In the genomic region with DNA sequence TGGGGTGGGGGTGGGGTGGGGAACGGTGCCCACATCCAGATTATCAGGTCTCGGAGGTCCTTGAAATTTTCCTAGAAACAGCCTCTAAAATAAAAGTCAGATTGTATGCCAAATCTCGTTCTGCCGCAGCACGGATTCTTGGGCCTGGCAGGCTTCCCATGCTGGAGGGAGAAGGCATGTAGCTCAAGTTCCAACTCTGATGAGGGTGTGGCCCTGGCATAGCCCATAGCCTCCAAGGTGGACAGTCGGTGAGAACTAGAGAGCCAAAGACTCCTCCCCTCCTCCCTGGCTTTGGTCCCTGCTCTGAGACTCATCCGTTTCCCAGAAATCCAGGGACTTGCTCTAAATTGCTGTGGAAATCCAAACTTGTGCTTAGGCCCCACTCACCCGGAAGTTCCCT, we compare ENCODE assay signal across 11 mouse cellular contexts.
A peak's percentile ranks its signal among the peaks of the same experiment; 100 is the strongest.
DNase-seq lines count a peak whose midpoint lies in the region; ATAC-seq and TF ChIP-seq lines count a peak whose summit lies in the region.
"Had no signal": no experiment of that assay in that cellular context is flagged by ENCODE, and none has a peak within 500 bp of the region (broad histone marks: within the 10 kb centered on the region; RNA-seq: fewer than 3 reads in every experiment).

No protein-coding gene starts in this region.

- 81% methylated on average over 8 of the region's 8 CpGs for WGBS in forebrain, embryonic 12.5 days
- WGBS in intestine, embryonic 16.5 days, result 59% methylated on average over 8 of the region's 8 CpGs

- H3K4me1 ChIP-seq in forebrain, embryonic 12.5 days, result peaks cover 21% of the 10 kb centered on the region
- 0 out of 2 replicates have a peak, but pooled peaks cover 5% of the 10 kb centered on the region for H3K4me1 ChIP-seq in intestine, embryonic 16.5 days (ENCODE audit: control insufficient read depth, insufficient read depth, low read length)

- no peak overlapping the region for H3K4me2 ChIP-seq in forebrain, embryonic 12.5 days
- no peak overlapping the region for H3K4me2 ChIP-seq in intestine, embryonic 16.5 days (ENCODE audit: low read depth, low read length)
- H3K4me2 ChIP-seq: hindbrain, embryonic 15.5 days; liver, embryonic 13.5 days; neural tube, embryonic 12.5 days had no signal

- no peak overlapping the region for H3K27ac ChIP-seq in left cerebral cortex, adult 2 months
- H3K27ac ChIP-seq in forebrain, embryonic 12.5 days, result no peak overlapping the region
- H3K27ac ChIP-seq in intestine, embryonic 16.5 days (ENCODE audit: low read length), result no peak overlapping the region
- H3K27ac ChIP-seq: hindbrain, embryonic 15.5 days; liver, embryonic 13.5 days; neural tube, embryonic 12.5 days had no signal

- H3K9ac ChIP-seq in forebrain, embryonic 12.5 days, result no peak overlapping the region
- H3K9ac ChIP-seq in intestine, embryonic 16.5 days (ENCODE audit: low read depth, low read length), result no peak overlapping the region
- H3K9ac ChIP-seq: hindbrain, embryonic 15.5 days; liver, embryonic 13.5 days; neural tube, embryonic 12.5 days had no signal

- ATAC-seq in forebrain, embryonic 12.5 days (ENCODE audit: low FRiP score), result no peak
- no peak for ATAC-seq in intestine, embryonic 16.5 days

- no peaks in the 10 kb centered on the region for H3K36me3 ChIP-seq in forebrain, embryonic 12.5 days (replicated peaks)
- no peaks in the 10 kb centered on the region for H3K36me3 ChIP-seq in intestine, embryonic 16.5 days (ENCODE audit: control insufficient read depth, insufficient read depth, low read length)
- H3K36me3 ChIP-seq: hindbrain, embryonic 15.5 days; liver, embryonic 13.5 days; neural tube, embryonic 12.5 days had no signal

- peaks cover 10% of the 10 kb centered on the region; the same call in 1 of the 2 replicates for H3K27me3 ChIP-seq in forebrain, embryonic 12.5 days
- H3K27me3 ChIP-seq in intestine, embryonic 16.5 days (replicated peaks; ENCODE audit: control insufficient read depth, insufficient read depth, low read length), result no peaks in the 10 kb centered on the region
- H3K27me3 ChIP-seq: hindbrain, embryonic 15.5 days; liver, embryonic 13.5 days; neural tube, embryonic 12.5 days had no signal

- no peak overlapping the region for H3K4me3 ChIP-seq in left cerebral cortex, adult 2 months
- no peak overlapping the region for H3K4me3 ChIP-seq in forebrain, embryonic 12.5 days (replicated peaks)
- H3K4me3 ChIP-seq in intestine, embryonic 16.5 days (ENCODE audit: low read length), result no peak overlapping the region
- H3K4me3 ChIP-seq: hindbrain, embryonic 15.5 days; liver, embryonic 13.5 days; neural tube, embryonic 12.5 days had no signal

- intact Hi-C loops in left cerebral cortex, postnatal 4 days (cut with DNase I), result no loop called here
- intact Hi-C loops in left cerebral cortex, adult 2 months (cut with DNase I), result loop anchor here (5.0 kb wide), 1 partner anchor 99 kb away; the partner anchor contains the start of gene Lrfn2

- TF ChIP-seq CTCF in left cerebral cortex, adult 2 months (IDR thresholded peaks at IDR 0.05), result no peak

- H3K9me3 ChIP-seq in forebrain, embryonic 12.5 days, result no peaks in the 10 kb centered on the region
- H3K9me3 ChIP-seq in intestine, embryonic 16.5 days (ENCODE audit: control insufficient read depth, low read length), result no peaks in the 10 kb centered on the region
- H3K9me3 ChIP-seq: hindbrain, embryonic 15.5 days; liver, embryonic 13.5 days; neural tube, embryonic 12.5 days had no signal

- peak; percentile 48 for DNase-seq in left cerebral cortex, postnatal 4 days
- DNase-seq in left cerebral cortex, adult 2 months (ENCODE audit: extremely low spot score in 1 of 2, low spot score in 2 of 2), result no peak
- peak; percentile 3 to 24 for DNase-seq in gastrocnemius, adult 8-10 months (ENCODE audit: low spot score in 2 of 2)
- DNase-seq in kidney, postnatal 36 days, result peak; percentile 15 to 21
- peak; percentile 41 for DNase-seq in right cerebral cortex, postnatal 4 days
- no peak for DNase-seq in retina, embryonic 14.5 days (ENCODE audit: low spot score)
- DNase-seq: liver, embryonic 13.5 days had no signal

Comparison
In these comparisons a context has a peak if more than half of its experiments do, and no peak if none do; other contexts are left out.
1. DNase-seq: peak in left cerebral cortex, postnatal 4 days (single experiment), gastrocnemius, adult 8-10 months (2 of 2), kidney, postnatal 36 days (2 of 2) and right cerebral cortex, postnatal 4 days (single experiment); none in left cerebral cortex, adult 2 months (0 of 2) and retina, embryonic 14.5 days (single experiment).